Mouse (Mus musculus): Measurements from ENCODE around the gene Sh3pxd2a. TPM values are rescaled to one million over a fixed set of nuclear protein-coding genes. Genes with fewer than 3 reads are reported as not detected.
A peak's percentile ranks its signal among the peaks of the same experiment; 100 is the strongest.

Gene Sh3pxd2a
- polyA plus RNA-seq, 1 experiment: 15.5 TPM

GRCm38 (mm10) chr19:47303128-47303527 lies 161.1 kb downstream of the Sh3pxd2a start:
- peaks cover 17% of the 10 kb centered on the region for H3K4me1 ChIP-seq (ENCODE audit: control insufficient read depth, insufficient read depth, low read length)
- WGBS: 88% methylated on average over 10 of the region's 10 CpGs
- H3K27me3 ChIP-seq (replicated peaks; ENCODE audit: control insufficient read depth, insufficient read depth, low read length): no peaks in the 10 kb centered on the region
- no peak for DNase-seq
- TF ChIP-seq CTCF (conservative IDR thresholded peaks at IDR 0.05; ENCODE audit: insufficient read depth, insufficient read length, low read depth, low read length) (no peak), POLR2A (IDR thresholded peaks at IDR 0.05; ENCODE audit: low read depth, low read length) (no peak)
- no peak overlapping the region for H3K4me3 ChIP-seq (ENCODE audit: insufficient read depth, low read depth, low read length)
- H3K27ac ChIP-seq (ENCODE audit: insufficient read depth, low read depth, low read length): no peak overlapping the region
- H3K36me3 ChIP-seq (ENCODE audit: control insufficient read depth, insufficient read depth, low read length): no peaks in the 10 kb centered on the region

GRCm38 (mm10) chr19:47302191-47302852 lies 161.9 kb downstream of the Sh3pxd2a start:
- H3K4me3 ChIP-seq (ENCODE audit: insufficient read depth, low read depth, low read length): no peak overlapping the region
- H3K4me1 ChIP-seq (ENCODE audit: control insufficient read depth, insufficient read depth, low read length): peaks cover 17% of the 10 kb centered on the region
- TF ChIP-seq POLR2A (IDR thresholded peaks at IDR 0.05; ENCODE audit: low read depth, low read length) (no peak), CTCF (conservative IDR thresholded peaks at IDR 0.05; ENCODE audit: insufficient read depth, insufficient read length, low read depth, low read length) (no peak)
- peak overlapping the region; percentile 12; the same call in 1 of the 2 replicates for H3K27ac ChIP-seq (ENCODE audit: insufficient read depth, low read depth, low read length)
- peak; percentile 94 for DNase-seq
- H3K27me3 ChIP-seq (replicated peaks; ENCODE audit: control insufficient read depth, insufficient read depth, low read length): no peaks in the 10 kb centered on the region
- WGBS: 25% methylated on average over 21 of the region's 21 CpGs
- H3K36me3 ChIP-seq (ENCODE audit: control insufficient read depth, insufficient read depth, low read length): no peaks in the 10 kb centered on the region

- DNase-seq: no peak
- no peaks in the 10 kb centered on the region for H3K27me3 ChIP-seq (replicated peaks; ENCODE audit: control insufficient read depth, insufficient read depth, low read length)
- H3K27ac ChIP-seq (ENCODE audit: insufficient read depth, low read depth, low read length): no peak overlapping the region
- peaks cover 17% of the 10 kb centered on the region for H3K4me1 ChIP-seq (ENCODE audit: control insufficient read depth, insufficient read depth, low read length)
- H3K4me3 ChIP-seq (ENCODE audit: insufficient read depth, low read depth, low read length): no peak overlapping the region
- WGBS: 34% methylated on average over 19 of the region's 19 CpGs
- TF ChIP-seq CTCF (conservative IDR thresholded peaks at IDR 0.05; ENCODE audit: insufficient read depth, insufficient read length, low read depth, low read length) (no peak), POLR2A (IDR thresholded peaks at IDR 0.05; ENCODE audit: low read depth, low read length) (no peak)
- H3K36me3 ChIP-seq (ENCODE audit: control insufficient read depth, insufficient read depth, low read length): no peaks in the 10 kb centered on the region
These were observed 162.7 kb downstream of the Sh3pxd2a start for GRCm38 (mm10) chr19:47301303-47302190.

GRCm38 (mm10) chr19:47298100-47298499 lies 166.1 kb downstream of the Sh3pxd2a start:
- WGBS: 76% methylated on average over 11 of the region's 11 CpGs
- no peak overlapping the region for H3K4me3 ChIP-seq (ENCODE audit: insufficient read depth, low read depth, low read length)
- no peaks in the 10 kb centered on the region for H3K36me3 ChIP-seq (ENCODE audit: control insufficient read depth, insufficient read depth, low read length)
- no peak overlapping the region for H3K27ac ChIP-seq (ENCODE audit: insufficient read depth, low read depth, low read length)
- peaks cover 13% of the 10 kb centered on the region for H3K4me1 ChIP-seq (ENCODE audit: control insufficient read depth, insufficient read depth, low read length)
- DNase-seq: no peak
- H3K27me3 ChIP-seq (replicated peaks; ENCODE audit: control insufficient read depth, insufficient read depth, low read length): no peaks in the 10 kb centered on the region
- TF ChIP-seq CTCF (conservative IDR thresholded peaks at IDR 0.05; ENCODE audit: insufficient read depth, insufficient read length, low read depth, low read length) (no peak), POLR2A (IDR thresholded peaks at IDR 0.05; ENCODE audit: low read depth, low read length) (no peak)

- Histone ChIP-seq H3K27ac (ENCODE audit: insufficient read depth, low read depth, low read length) (peak overlapping the region; percentile 37; the same call in 1 of the 2 replicates), H3K36me3 (ENCODE audit: control insufficient read depth, insufficient read depth, low read length) (no peaks in the 10 kb centered on the region), H3K27me3 (replicated peaks; ENCODE audit: control insufficient read depth, insufficient read depth, low read length) (no peaks in the 10 kb centered on the region), H3K4me1 (ENCODE audit: control insufficient read depth, insufficient read depth, low read length) (0 out of 2 replicates have a peak, but pooled peaks cover 3% of the 10 kb centered on the region), H3K4me3 (ENCODE audit: insufficient read depth, low read depth, low read length) (no peak overlapping the region)
- WGBS: 64% methylated on average over 7 of the region's 7 CpGs
- TF ChIP-seq POLR2A (IDR thresholded peaks at IDR 0.05; ENCODE audit: low read depth, low read length) (no peak), CTCF (conservative IDR thresholded peaks at IDR 0.05; ENCODE audit: insufficient read depth, insufficient read length, low read depth, low read length) (no peak)
- DNase-seq: peak; percentile 64
These were observed 171.7 kb downstream of the Sh3pxd2a start for GRCm38 (mm10) chr19:47292451-47292951.

GRCm38 (mm10) chr19:47291307-47292080 lies 172.7 kb downstream of the Sh3pxd2a start:
- no peaks in the 10 kb centered on the region for H3K27me3 ChIP-seq (replicated peaks; ENCODE audit: control insufficient read depth, insufficient read depth, low read length)
- H3K4me1 ChIP-seq (ENCODE audit: control insufficient read depth, insufficient read depth, low read length): 0 out of 2 replicates have a peak, but pooled peaks cover 3% of the 10 kb centered on the region
- 68% methylated on average over 7 of the region's 7 CpGs for WGBS
- TF ChIP-seq CTCF (conservative IDR thresholded peaks at IDR 0.05; ENCODE audit: insufficient read depth, insufficient read length, low read depth, low read length) (no peak), POLR2A (IDR thresholded peaks at IDR 0.05; ENCODE audit: low read depth, low read length) (no peak)
- DNase-seq: peak; percentile 47
- H3K27ac ChIP-seq (ENCODE audit: insufficient read depth, low read depth, low read length): no peak overlapping the region; the same call in 1 of the 2 replicates
- H3K4me3 ChIP-seq (ENCODE audit: insufficient read depth, low read depth, low read length): no peak overlapping the region
- H3K36me3 ChIP-seq (ENCODE audit: control insufficient read depth, insufficient read depth, low read length): no peaks in the 10 kb centered on the region
